Mouse (Mus musculus) R1 (cell line): ENCODE data around the gene Plac1.

ENCODE experiments used
- DNase-seq: peaks from one replicate; pipeline ENCODE4 v3.0.0-alpha.2; 2018; ENCODE audit warnings: low read depth, low spot score

Plac1 gene

DNA sequence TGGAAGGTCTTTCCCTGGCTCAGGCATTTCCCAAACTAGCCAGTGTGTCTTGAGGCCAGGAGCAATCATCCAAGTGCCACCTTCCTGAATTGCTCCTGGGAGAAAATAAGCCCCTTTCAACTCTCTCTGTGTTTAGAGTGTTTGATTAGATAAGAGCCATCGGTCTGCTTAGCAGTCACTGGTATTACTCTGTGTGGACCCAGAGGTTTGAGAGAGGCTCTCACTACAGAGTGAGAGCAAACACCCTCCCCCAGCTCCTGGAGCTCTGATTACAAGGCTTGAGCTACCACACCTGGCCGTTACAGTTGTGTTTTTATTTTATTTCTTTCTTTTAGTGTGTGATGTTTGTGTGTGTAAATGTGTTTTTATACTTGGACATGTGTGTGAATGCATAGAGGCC is 193.0 kb downstream of the Plac1 start:
- no peak for DNase-seq

DNA sequence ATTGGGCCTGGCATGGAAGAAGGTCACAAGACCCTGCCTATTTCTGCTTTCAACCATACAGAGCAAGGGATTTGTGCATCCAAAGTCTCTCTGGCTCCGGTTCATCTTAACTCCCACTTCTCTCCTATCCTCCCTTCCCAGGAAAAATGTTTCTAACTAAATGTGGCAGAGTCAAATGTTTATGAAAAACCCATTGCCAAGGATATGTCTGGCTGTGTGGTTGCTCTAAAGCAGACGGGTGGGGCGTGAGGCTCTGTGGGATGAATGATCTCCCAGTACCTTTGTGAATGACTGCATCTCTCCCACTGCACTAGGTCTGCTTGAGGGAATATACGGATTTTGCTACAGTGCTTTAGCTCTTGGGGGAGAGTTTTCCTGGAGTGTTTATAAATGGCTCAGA is 193.9 kb downstream of the Plac1 start:
- DNase-seq, result no peak

DNA sequence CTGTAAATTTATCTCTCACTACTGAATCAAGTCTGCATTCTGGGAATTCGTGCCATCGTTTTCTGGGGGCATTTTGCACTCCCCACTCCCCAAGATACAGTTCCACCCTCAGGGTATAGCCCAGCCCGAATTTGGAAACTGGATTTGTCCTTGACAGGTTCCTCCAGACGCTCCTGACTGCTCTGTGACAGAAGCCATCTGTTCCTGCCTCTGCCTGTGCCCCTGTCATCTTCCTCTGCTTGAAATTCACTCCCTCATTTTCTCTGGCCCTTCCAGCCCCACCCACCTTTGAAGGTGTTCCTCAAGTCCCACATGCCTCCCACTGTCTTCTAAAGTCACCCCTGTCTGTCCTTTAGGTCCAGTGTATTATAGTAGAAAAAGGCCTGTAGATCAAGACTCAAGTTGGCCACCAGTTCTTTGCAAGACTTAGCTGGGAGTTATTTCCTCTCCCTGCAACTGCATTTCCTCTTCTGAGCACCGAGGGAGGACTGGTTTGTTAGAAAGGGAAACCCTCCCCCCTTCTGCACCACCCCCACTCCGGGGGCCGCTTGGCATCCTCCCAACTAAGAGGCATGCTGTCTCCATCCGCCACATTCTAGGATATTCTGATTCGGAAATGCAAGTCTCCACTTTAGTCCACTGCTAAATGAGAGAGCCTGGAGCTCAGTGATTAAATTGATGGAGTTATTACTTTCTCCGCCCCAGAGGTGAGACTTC is 194.6 kb downstream of the Plac1 start:
- DNase-seq, result no peak

DNA sequence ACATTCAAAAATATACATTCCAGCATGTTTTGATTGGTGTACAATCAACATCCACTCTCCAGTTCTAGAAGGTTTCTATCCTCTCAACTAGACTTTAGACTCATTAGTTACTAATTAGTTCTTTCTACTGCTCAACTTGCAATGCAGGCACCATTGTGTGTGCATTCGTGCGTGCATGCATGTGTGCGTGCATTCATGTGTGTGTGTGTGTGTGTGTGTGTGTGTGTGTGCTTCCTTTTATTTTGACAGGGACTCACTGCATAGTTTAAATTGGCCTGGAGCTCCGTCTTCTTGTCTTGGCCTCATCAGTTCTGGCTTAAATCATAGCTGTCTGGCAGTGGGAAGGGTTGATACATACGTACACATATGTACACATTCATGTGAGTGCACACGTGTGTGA is 198.9 kb downstream of the Plac1 start:
- no peak for DNase-seq

DNA sequence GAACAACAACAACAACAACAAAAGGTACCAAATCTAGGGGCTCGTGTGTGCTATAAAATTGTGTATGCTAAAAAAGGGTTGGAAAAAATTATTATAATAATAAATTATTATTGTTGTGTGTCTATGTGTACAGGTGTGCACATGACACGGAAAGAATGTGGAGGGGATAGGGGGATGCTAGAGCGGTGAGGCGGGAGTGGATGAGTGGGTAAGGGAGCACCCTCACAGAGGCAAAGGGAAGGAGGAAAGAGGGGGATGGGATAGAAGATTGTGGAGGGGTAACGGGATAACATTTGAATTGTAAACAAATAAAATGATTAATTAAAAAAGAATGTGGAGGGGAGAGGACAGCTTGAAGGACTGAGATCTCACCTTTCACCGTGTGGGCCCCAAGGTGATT is 199.8 kb downstream of the Plac1 start:
- no peak for DNase-seq

DNA sequence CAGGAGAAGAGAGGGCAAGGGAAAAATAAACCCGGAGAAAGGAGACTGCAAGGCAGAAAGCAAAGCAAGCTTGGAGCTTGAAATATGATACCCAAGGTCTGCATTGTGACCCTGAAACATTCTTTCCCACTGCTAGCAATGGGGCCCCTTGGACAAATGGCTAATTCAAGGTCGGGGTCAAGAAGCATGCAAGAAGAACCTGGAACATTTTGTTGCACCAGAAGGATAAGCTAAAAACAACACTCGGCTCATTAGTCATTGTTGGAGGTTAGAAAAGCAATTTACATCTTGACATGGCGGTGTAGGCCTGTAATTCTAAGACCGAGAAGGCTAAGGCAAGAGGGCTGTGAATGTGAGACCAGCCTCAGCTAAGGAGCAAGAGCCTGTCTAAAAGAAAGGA is 200.3 kb downstream of the Plac1 start:
- no peak for DNase-seq

DNA sequence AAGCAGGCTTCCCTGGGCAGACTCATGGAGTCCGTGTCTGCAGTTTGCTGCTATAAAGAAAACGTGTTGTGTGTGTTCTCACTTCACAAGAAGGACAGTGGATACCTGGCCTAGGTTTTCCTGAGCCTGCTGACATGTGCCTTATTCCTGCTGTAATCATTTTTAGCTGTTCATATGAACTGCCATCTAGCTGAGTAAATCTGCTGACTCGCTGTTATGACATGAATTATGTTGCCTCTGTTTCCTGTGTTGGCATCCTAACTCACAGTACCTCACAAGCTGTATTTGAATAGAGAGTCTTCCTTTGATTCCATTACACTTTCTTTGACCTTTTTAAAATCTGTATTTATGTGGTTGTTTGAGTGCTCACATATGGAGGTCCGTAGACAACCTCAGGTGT is 201.7 kb downstream of the Plac1 start:
- DNase-seq, result no peak

DNA sequence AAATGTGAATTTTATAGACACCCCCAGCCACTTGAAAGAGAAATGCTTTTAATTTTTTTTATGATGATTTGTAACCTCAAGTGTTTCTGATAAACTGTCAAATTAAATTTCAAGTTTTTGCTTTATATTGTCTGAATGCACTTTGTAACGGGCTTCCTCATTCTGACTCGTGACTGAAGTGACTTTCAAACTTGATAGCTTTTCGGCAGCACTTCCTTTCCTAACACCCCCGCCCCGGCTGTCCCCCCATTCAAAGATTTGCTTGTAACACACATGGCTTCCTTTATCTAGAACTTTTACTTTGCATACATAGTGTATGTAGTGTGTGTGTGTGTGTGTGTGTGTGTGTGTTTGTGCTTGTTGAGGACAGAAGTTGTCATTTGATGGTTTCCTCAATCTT is 210.4 kb downstream of the Plac1 start:
- DNase-seq, result no peak

DNA sequence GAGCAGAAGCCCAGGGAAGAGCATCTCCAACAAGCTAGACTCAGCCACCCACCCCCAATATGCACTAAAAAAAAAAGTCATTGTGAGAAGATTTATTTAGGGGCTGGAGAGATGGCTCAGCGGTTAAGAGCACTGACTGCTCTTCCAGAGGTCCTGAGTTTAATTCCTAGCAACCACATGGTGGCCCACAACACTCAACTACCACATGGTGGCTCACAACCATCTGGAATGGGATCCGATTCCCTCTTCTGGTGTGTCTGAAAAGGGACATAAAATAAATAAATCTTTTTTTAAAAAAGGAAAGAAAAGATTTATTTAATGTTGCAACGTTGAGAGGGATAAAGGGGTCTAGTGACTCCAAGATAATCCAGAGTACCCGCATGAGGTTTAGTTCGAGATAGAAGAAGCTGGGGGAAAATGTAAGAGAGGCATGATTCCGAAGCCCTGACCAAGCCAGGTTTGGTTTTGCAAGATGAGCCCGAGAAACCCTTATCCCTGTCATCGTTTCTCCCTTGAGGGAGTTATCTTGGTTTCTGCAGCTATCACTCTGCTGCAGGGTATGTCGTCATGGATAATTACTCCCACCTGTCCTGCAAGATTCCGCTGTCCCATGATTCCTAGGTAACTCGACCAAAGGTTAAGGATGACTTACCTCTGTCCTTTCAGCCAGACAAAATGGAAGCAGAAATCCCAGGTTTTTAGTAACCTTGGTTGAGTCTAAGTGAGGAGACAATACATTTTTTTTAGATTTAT is 214.3 kb downstream of the Plac1 start:
- no peak for DNase-seq

DNA sequence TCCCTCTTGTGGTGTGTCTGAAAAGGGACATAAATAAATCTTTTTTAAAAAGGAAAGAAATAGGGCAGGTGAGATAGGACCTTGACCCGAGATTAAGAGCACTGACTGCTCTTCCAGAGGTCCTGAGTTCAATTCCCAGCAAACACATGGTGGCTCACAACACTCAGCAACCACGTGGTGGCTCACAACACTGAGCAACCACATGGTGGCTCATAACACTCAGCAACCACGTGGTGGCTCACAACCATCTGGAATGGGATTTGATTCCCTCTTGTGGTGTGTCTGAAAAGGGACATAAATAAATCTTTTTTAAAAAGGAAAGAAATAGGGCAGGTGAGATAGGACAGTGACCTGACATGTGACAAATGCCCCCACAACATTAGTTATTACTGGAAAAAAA is 215.6 kb downstream of the Plac1 start:
- DNase-seq, result peak; percentile 71

DNA sequence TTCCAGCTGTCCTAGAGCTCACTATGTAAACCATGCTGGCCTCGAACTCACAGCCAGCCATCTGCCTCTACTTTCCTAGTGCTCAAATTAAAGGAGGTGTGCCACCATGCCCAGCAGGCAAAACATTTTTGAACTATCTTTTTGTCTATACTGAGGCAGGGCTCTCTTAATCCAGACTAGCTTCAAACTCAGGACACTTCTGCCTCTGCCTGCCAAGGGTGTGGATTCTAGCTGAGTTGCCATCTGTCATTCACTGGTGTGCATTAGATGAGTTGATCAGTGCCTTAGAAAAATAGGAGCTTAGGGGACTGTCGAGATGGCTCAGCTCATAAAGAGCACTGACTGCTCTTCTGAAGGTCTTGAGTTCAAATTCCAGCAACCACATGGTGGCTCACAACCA is 216.9 kb downstream of the Plac1 start:
- no peak for DNase-seq
